Mouse (Mus musculus): Measurements from ENCODE around the gene Ajuba. TPM values are rescaled to one million over a fixed set of nuclear protein-coding genes. Genes with fewer than 3 reads are reported as not detected.

Ajuba gene
- polyA plus RNA-seq, 1 experiment, result 50.7 TPM

DNA sequence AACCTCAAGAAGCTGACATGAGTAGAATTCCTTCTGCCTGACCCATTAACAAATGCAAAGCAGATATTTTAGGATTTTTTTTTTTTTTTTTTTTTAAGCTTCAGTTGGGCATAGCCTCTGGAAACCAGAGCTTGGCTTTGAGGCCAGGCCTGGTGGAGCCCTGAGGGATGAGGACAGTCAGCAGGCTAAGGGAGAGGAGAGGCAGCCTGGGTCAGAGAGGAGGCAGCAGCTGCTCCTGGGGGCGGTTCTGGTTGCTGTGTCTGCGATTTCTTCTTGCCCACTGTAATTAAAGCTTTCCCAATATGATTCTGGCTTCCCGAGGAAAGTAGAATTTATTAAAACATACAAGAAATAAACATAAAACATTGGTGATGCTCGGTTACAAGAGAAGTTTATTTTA lies 31.9 kb upstream of the Ajuba start:
- TF ChIP-seq MYOG (IDR thresholded peaks at IDR 0.05; ENCODE audit: control insufficient read depth, extremely low read depth, insufficient read length), result no peak
- TF ChIP-seq FOSL1 (IDR thresholded peaks at IDR 0.05; ENCODE audit: insufficient read depth, low read length, poor library complexity, severe bottlenecking), result no peak
- TF ChIP-seq MAX (IDR thresholded peaks at IDR 0.05), result no peak
- TF ChIP-seq USF1 (IDR thresholded peaks at IDR 0.05; ENCODE audit: low read depth), result no peak
- Histone ChIP-seq H3K79me2 (ENCODE audit: control insufficient read depth, insufficient read depth) (no peaks in the 10 kb centered on the region), H3K27me3 (ENCODE audit: control insufficient read depth, insufficient read depth, insufficient read length) (no peaks in the 10 kb centered on the region), H3ac (ENCODE audit: control insufficient read depth, insufficient read length, low read depth) (no peak overlapping the region), H3K79me3 (ENCODE audit: low read depth) (no peaks in the 10 kb centered on the region), H3K36me3 (ENCODE audit: control insufficient read depth, insufficient read depth) (peaks cover 29% of the 10 kb centered on the region), H3K4me3 (ENCODE audit: insufficient read depth, poor library complexity, severe bottlenecking) (no peak overlapping the region)

DNA sequence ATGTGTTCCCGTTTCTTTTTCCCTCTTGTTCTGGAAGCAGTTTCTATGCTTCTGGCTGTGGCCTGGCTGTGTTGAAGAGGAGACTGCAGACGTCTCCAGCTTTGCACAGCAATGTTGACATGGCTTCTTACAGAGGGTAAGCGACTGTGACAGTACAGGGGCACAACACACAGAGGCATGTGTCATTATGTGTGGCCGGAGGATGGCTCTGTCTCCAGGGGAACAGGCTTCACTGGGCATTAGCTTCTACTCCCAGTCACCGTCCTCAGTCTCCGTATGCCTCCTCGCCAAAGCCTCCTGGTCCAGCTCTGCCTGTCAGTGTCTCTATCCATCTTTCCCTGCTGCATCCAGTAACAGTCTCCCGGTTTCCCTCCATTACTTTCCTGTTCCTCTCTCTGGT lies 29.9 kb upstream of the Ajuba start:
- Histone ChIP-seq H3K4me3 (ENCODE audit: insufficient read depth, poor library complexity, severe bottlenecking) (no peak overlapping the region), H3ac (ENCODE audit: control insufficient read depth, insufficient read length, low read depth) (no peak overlapping the region), H3K79me3 (ENCODE audit: low read depth) (no peaks in the 10 kb centered on the region), H3K27me3 (ENCODE audit: control insufficient read depth, insufficient read depth, insufficient read length) (no peaks in the 10 kb centered on the region), H3K36me3 (ENCODE audit: control insufficient read depth, insufficient read depth) (peaks cover 15% of the 10 kb centered on the region), H3K79me2 (ENCODE audit: control insufficient read depth, insufficient read depth) (no peaks in the 10 kb centered on the region)
- TF ChIP-seq MAX (IDR thresholded peaks at IDR 0.05) (no peak), USF1 (IDR thresholded peaks at IDR 0.05; ENCODE audit: low read depth) (no peak), MYOG (IDR thresholded peaks at IDR 0.05; ENCODE audit: control insufficient read depth, extremely low read depth, insufficient read length) (no peak), CTCF (IDR thresholded peaks at IDR 0.05; ENCODE audit: control insufficient read depth, insufficient read depth, insufficient read length) (no peak), FOSL1 (IDR thresholded peaks at IDR 0.05; ENCODE audit: insufficient read depth, low read length, poor library complexity, severe bottlenecking) (no peak), CEBPB (IDR thresholded peaks at IDR 0.05; ENCODE audit: low read depth) (no peak), MYOD1 (IDR thresholded peaks at IDR 0.05; ENCODE audit: control insufficient read depth, insufficient read length, low read depth) (no peak)

DNA sequence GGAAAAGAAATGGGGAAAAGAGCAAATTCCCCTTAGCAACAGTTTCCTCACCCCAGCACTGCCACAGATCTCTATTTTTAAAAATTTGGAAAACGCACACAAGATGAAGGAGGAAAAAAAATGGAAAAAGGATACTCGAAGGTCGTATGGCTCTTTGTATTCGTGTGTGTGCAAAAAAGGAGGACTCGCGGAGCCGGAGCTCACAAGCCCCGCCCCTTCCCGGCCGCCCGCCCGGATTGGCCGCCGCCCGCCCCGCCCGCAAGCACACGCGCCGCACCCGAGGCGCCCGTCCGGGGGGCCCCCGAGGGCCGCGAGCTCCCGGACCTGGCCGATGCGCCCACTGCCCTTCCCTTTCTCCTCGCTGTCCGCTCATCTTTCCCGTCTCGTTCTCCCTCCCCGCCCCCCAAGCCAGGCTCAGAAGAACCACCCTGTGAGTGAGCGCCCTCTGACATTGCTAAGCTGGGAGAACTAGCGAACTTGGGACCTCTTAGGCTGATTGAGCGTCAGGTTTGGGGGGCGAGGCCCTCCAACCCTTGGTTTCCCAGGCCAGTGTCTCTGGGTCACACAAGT lies 28.5 kb upstream of the Ajuba start, which contains the start of gene 4931414P19Rik:
TSS of gene 4931414P19Rik (minus strand) at position 242 of the 570 bp plus-strand sequence.
- Histone ChIP-seq H3K36me3 (ENCODE audit: control insufficient read depth, insufficient read depth) (peaks cover 10% of the 10 kb centered on the region), H3K4me3 (ENCODE audit: insufficient read depth, poor library complexity, severe bottlenecking) (peak within 1 kb of the TSS; percentile 31), H3K79me2 (ENCODE audit: control insufficient read depth, insufficient read depth) (no peaks in the 10 kb centered on the region), H3ac (ENCODE audit: control insufficient read depth, insufficient read length, low read depth) (peak within 1 kb of the TSS; percentile 43), H3K27me3 (ENCODE audit: control insufficient read depth, insufficient read depth, insufficient read length) (no peaks in the 10 kb centered on the region), H3K79me3 (ENCODE audit: low read depth) (no peaks in the 10 kb centered on the region)
- TF ChIP-seq MYOD1 (IDR thresholded peaks at IDR 0.05; ENCODE audit: control insufficient read depth, insufficient read length, low read depth), result no peak
- no peak for TF ChIP-seq MAX (IDR thresholded peaks at IDR 0.05)
- TF ChIP-seq FOSL1 (IDR thresholded peaks at IDR 0.05; ENCODE audit: insufficient read depth, low read length, poor library complexity, severe bottlenecking), result no peak
- no peak for TF ChIP-seq USF1 (IDR thresholded peaks at IDR 0.05; ENCODE audit: low read depth)
- TF ChIP-seq CEBPB (IDR thresholded peaks at IDR 0.05; ENCODE audit: low read depth), result no peak
- no peak for TF ChIP-seq CTCF (IDR thresholded peaks at IDR 0.05; ENCODE audit: control insufficient read depth, insufficient read depth, insufficient read length)
- no peak for TF ChIP-seq MYOG (IDR thresholded peaks at IDR 0.05; ENCODE audit: control insufficient read depth, extremely low read depth, insufficient read length)

DNA sequence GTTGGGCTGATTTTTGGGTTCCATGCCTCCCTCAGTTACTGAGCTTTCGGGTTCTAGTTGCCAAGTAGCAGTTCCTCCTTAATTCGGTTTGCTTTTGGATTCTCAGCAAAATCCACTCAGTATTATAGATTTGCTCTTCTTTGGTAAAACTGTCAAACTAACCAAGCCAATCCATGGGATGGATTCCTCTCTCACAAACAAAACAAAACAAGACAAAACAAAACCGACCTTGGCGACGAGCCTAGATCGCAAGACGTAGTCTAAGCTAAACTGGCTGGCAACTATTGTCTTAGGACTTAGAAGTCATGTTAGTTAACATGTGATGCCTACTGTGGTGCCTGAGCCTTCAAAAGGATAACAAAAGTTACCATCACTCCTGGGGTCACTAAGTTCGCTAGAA lies 26.3 kb upstream of the Ajuba start:
- no peak for TF ChIP-seq CEBPB (IDR thresholded peaks at IDR 0.05; ENCODE audit: low read depth)
- TF ChIP-seq USF1 (IDR thresholded peaks at IDR 0.05; ENCODE audit: low read depth), result no peak
- no peak for TF ChIP-seq MYOD1 (IDR thresholded peaks at IDR 0.05; ENCODE audit: control insufficient read depth, insufficient read length, low read depth)
- TF ChIP-seq FOSL1 (IDR thresholded peaks at IDR 0.05; ENCODE audit: insufficient read depth, low read length, poor library complexity, severe bottlenecking), result no peak
- TF ChIP-seq CTCF (IDR thresholded peaks at IDR 0.05; ENCODE audit: control insufficient read depth, insufficient read depth, insufficient read length), result no peak
- TF ChIP-seq MYOG (IDR thresholded peaks at IDR 0.05; ENCODE audit: control insufficient read depth, extremely low read depth, insufficient read length), result no peak
- TF ChIP-seq MAX (IDR thresholded peaks at IDR 0.05), result no peak
- Histone ChIP-seq H3K79me3 (ENCODE audit: low read depth) (no peaks in the 10 kb centered on the region), H3K4me3 (ENCODE audit: insufficient read depth, poor library complexity, severe bottlenecking) (no peak overlapping the region), H3K79me2 (ENCODE audit: control insufficient read depth, insufficient read depth) (no peaks in the 10 kb centered on the region), H3K36me3 (ENCODE audit: control insufficient read depth, insufficient read depth) (peaks cover 3% of the 10 kb centered on the region), H3K27me3 (ENCODE audit: control insufficient read depth, insufficient read depth, insufficient read length) (no peaks in the 10 kb centered on the region), H3ac (ENCODE audit: control insufficient read depth, insufficient read length, low read depth) (no peak overlapping the region)

DNA sequence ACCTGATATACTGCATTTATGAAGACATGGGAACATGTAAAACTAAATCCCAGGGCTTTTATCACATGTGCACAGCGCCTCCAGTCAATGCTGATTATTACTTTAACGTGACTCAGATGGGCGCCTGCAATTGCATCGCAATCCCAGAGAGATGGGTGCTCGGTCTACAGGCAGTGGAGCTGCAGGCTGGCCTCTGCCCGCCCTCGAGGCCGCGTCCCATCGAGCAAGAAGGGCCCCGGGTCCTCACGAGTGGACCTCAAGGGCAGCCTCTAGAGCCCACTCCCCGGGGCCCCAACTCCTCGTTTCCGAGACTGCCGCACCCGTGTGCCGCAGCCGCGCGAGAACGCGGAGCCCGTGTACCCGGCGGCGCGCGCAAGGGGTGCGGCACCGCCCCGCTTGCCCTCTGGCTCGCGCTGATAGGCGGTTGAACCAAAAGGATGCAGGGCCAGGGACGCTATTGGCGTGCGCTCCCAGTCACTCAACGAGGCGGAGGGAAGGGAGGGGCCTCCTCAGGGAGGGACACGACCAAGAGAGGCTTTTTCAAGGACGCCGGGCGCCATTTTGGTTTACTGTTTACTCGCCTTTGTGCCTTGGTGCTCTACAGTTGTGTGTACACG lies 25.8 kb upstream of the Ajuba start:
- Histone ChIP-seq H3K79me3 (ENCODE audit: low read depth) (no peaks in the 10 kb centered on the region), H3K79me2 (ENCODE audit: control insufficient read depth, insufficient read depth) (no peaks in the 10 kb centered on the region), H3ac (ENCODE audit: control insufficient read depth, insufficient read length, low read depth) (peak overlapping the region; percentile 81), H3K27me3 (ENCODE audit: control insufficient read depth, insufficient read depth, insufficient read length) (no peaks in the 10 kb centered on the region), H3K36me3 (ENCODE audit: control insufficient read depth, insufficient read depth) (peaks cover 3% of the 10 kb centered on the region), H3K4me3 (ENCODE audit: insufficient read depth, poor library complexity, severe bottlenecking) (peak overlapping the region; percentile 38)
- TF ChIP-seq FOSL1 (IDR thresholded peaks at IDR 0.05; ENCODE audit: insufficient read depth, low read length, poor library complexity, severe bottlenecking) (no peak), MAX (IDR thresholded peaks at IDR 0.05) (no peak), USF1 (IDR thresholded peaks at IDR 0.05; ENCODE audit: low read depth) (peak; percentile 3)

DNA sequence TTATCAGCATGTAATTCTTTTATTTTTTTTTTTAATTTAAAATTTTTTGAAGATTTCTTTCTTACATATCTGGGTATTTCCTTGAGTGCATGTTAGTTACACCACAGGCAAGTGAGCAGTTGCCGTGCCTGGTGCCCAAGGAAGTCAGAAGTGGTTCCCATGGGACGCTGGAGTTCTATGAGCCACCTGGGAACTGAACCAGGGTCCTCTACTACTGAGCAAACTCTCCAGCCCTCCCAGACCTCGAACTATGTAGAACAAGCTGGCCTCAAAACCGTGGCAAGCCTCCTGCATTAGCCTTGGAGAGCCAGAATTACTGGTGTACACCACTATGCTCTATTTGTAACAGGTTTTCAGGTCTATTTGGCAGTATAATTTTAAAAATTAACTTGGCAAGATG lies 25.3 kb upstream of the Ajuba start:
- H3K27me3 ChIP-seq (ENCODE audit: control insufficient read depth, insufficient read depth, insufficient read length), result no peaks in the 10 kb centered on the region
- peaks cover 3% of the 10 kb centered on the region for H3K36me3 ChIP-seq (ENCODE audit: control insufficient read depth, insufficient read depth)
- no peaks in the 10 kb centered on the region for H3K79me2 ChIP-seq (ENCODE audit: control insufficient read depth, insufficient read depth)
- H3ac ChIP-seq (ENCODE audit: control insufficient read depth, insufficient read length, low read depth), result no peak overlapping the region
- peak overlapping the region; percentile 38 for H3K4me3 ChIP-seq (ENCODE audit: insufficient read depth, poor library complexity, severe bottlenecking)
- no peaks in the 10 kb centered on the region for H3K79me3 ChIP-seq (ENCODE audit: low read depth)
- TF ChIP-seq MAX (IDR thresholded peaks at IDR 0.05) (no peak), MYOD1 (IDR thresholded peaks at IDR 0.05; ENCODE audit: control insufficient read depth, insufficient read length, low read depth) (no peak), CEBPB (IDR thresholded peaks at IDR 0.05; ENCODE audit: low read depth) (no peak), CTCF (IDR thresholded peaks at IDR 0.05; ENCODE audit: control insufficient read depth, insufficient read depth, insufficient read length) (no peak), USF1 (IDR thresholded peaks at IDR 0.05; ENCODE audit: low read depth) (no peak)

Data from C2C12 (cell line).